In genomic region chr11:64600201-64601102, GRCm38 (mm10) we compare ENCODE assay signal across 8 mouse cellular contexts.
DNase-seq lines count a peak whose midpoint lies in the region; ATAC-seq lines count a peak whose summit lies in the region.

No protein-coding gene starts in this region.

- WGBS in embryonic facial prominence, embryonic 15.5 days = 40% methylated on average over 10 of the region's 10 CpGs
- WGBS in hindbrain, embryonic 12.5 days = 55% methylated on average over 10 of the region's 10 CpGs

- no peak overlapping the region for H3K4me3 ChIP-seq in embryonic facial prominence, embryonic 15.5 days (replicated peaks)
- H3K4me3 ChIP-seq in hindbrain, embryonic 12.5 days = no peak overlapping the region

- H3K27ac ChIP-seq in embryonic facial prominence, embryonic 15.5 days (replicated peaks) = no peak overlapping the region
- H3K27ac ChIP-seq in hindbrain, embryonic 12.5 days = no peak overlapping the region

- H3K36me3 ChIP-seq in embryonic facial prominence, embryonic 15.5 days = no peaks in the 10 kb centered on the region
- H3K36me3 ChIP-seq in hindbrain, embryonic 12.5 days = no peaks in the 10 kb centered on the region

- peaks cover 11% of the 10 kb centered on the region for H3K4me1 ChIP-seq in embryonic facial prominence, embryonic 15.5 days
- peaks cover 7% of the 10 kb centered on the region for H3K4me1 ChIP-seq in hindbrain, embryonic 12.5 days

- no peak overlapping the region for H3K9ac ChIP-seq in embryonic facial prominence, embryonic 15.5 days
- H3K9ac ChIP-seq in hindbrain, embryonic 12.5 days = no peak overlapping the region

- peak; percentile 72 for ATAC-seq in embryonic facial prominence, embryonic 15.5 days (ENCODE audit: insufficient number of reproducible peaks, low FRiP score, low TSS enrichment, low read depth)
- peak; percentile 80 for ATAC-seq in hindbrain, embryonic 12.5 days (ENCODE audit: low FRiP score)
- ATAC-seq in megakaryocyte progenitor cell, adult 5-6 weeks (replicated peaks; ENCODE audit: poor library complexity) = peak; percentile 98

- H3K27me3 ChIP-seq in embryonic facial prominence, embryonic 15.5 days = peaks cover 4% of the 10 kb centered on the region; the same call in 1 of the 2 replicates
- no peaks in the 10 kb centered on the region for H3K27me3 ChIP-seq in hindbrain, embryonic 12.5 days

- no peaks in the 10 kb centered on the region for H3K9me3 ChIP-seq in embryonic facial prominence, embryonic 15.5 days (replicated peaks)
- no peaks in the 10 kb centered on the region for H3K9me3 ChIP-seq in hindbrain, embryonic 12.5 days (replicated peaks)

- DNase-seq in adrenal gland, postnatal 10 days = peak; percentile 43
- no peak for DNase-seq in adrenal gland, postnatal 25 days
- peak; percentile 2 for DNase-seq in 3T3-L1 (ENCODE audit: low read depth, low spot score)
- DNase-seq in layer of hippocampus, postnatal 36 days = peak; percentile 6
- peak; percentile 30 for DNase-seq in thymus, postnatal 4 days

- no peak overlapping the region for H3K4me2 ChIP-seq in embryonic facial prominence, embryonic 15.5 days (replicated peaks)
- no peak overlapping the region for H3K4me2 ChIP-seq in hindbrain, embryonic 12.5 days (replicated peaks)
